Comparison of ENCODE assay signal across 24 mouse cellular contexts in the genomic region with DNA sequence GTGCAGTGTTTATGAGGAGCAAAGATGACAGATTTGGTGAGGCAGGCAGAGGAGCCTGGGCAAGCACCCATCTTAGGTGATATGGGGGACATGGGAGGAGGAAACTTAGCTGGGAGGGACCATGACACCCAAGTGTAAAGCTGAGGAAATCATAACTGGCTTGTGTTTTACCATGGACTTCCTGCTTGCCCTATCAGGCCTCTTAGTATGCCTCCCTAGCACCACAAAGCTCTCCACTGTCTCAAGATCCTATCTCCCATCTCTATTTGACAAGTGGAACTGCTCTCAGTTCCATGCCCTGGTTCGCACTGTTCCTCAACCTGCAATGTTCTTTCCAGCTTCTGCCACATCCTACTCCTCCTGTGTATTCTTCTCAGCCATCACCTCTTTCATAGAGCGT. TPM values are rescaled to one million over a fixed set of nuclear protein-coding genes. Genes with fewer than 3 reads are reported as not detected.
"Had no signal": no experiment of that assay in that cellular context is flagged by ENCODE, and none has a peak within 500 bp of the region (broad histone marks: within the 10 kb centered on the region; RNA-seq: fewer than 3 reads in every experiment).

No protein-coding gene starts in this region.

- DNase-seq: liver, postnatal 0 days; lung, adult 2 months; lung, postnatal 14 days; lung, postnatal 36 days; midbrain, embryonic 14.5 days; retina, postnatal 1 day; right cerebral cortex, adult 18-20 months; right cerebral cortex, postnatal 25 days; right cerebral cortex, postnatal 4 days; spleen, adult 18-20 months; thymus, adult 18-20 months; thymus, postnatal 14 days; thymus, postnatal 36 days had no signal

- H3K27ac ChIP-seq: lung, embryonic 15.5 days; macrophage; midbrain, embryonic 10.5 days; midbrain, embryonic 12.5 days; neural tube, embryonic 13.5 days; neural tube, embryonic 15.5 days had no signal

- H3K4me3 ChIP-seq: lung, embryonic 15.5 days; midbrain, embryonic 10.5 days; midbrain, embryonic 12.5 days; myocyte; neural tube, embryonic 13.5 days; neural tube, embryonic 15.5 days had no signal

- ATAC-seq: liver, postnatal 0 days; lung, postnatal 0 days; midbrain, embryonic 16.5 days had no signal

RNA-seq across cellular contexts. Expression of a gene that starts 18.0 kb away (rescaled TPM):
- total RNA-seq: megakaryocyte, adult 5-6 weeks; megakaryocyte-erythroid progenitor cell, adult 5-6 weeks had no signal
